Mouse (Mus musculus) liver, embryonic 14.5 days (tissue): ENCODE results near the gene Prr18. TPM values are rescaled to one million over a fixed set of nuclear protein-coding genes. Genes with fewer than 3 reads are reported as not detected.
A peak's percentile ranks its signal among the peaks of the same experiment; 100 is the strongest.

Experiments used
- ATAC-seq: fragments of 200-750 bp; cut with Nextera tagmentation; 2 replicates; pipeline ENCODE4 v1.8.0; 2017; ENCODE audit warnings: moderate number of reproducible peaks, mild to moderate bottlenecking, moderate library complexity; ENCODE audit not compliant: insufficient read depth
- DNase-seq, 3 experiments: peaks; one replicate each; pipeline ENCODE4 v3.0.0-alpha.2; 2012 to 2013; ENCODE audit warnings: low read depth in 3 of 3, low spot score in 3 of 3
- H3K27ac ChIP-seq: fragments of 300-500 bp; sonication (generic); 2 replicates; pipeline ENCODE4 v1.5.1; 2014; ENCODE audit warnings: moderate library complexity, mild to moderate bottlenecking, control low read depth, inconsistent platforms
- H3K27me3 ChIP-seq: fragments of 300-500 bp; sonication (generic); 2 replicates; pipeline ENCODE4 v1.6.1; 2014; ENCODE audit warnings: mild to moderate bottlenecking, low read length, moderate library complexity; ENCODE audit not compliant: control insufficient read depth, insufficient read depth
- H3K36me3 ChIP-seq: fragments of 300-500 bp; sonication (generic); replicated peaks from 2 replicates; pipeline ENCODE4 v1.6.1; 2014; ENCODE audit warnings: low read depth; ENCODE audit not compliant: control insufficient read depth, insufficient read depth
- H3K4me1 ChIP-seq, 2 experiments: fragments of 200-500 bp in 1 of 2; fragments of 300-500 bp in 1 of 2; sonication (generic) in 1 of 2; replicated peaks; 2 replicates each; pipeline ENCODE4 v1.6.1; 2012 to 2014; ENCODE audit warnings: antibody characterized with exemption in 1 of 2, inconsistent platforms in 1 of 2, low read length in 1 of 2; ENCODE audit not compliant: control insufficient read depth in 2 of 2, insufficient read depth in 2 of 2
- H3K4me2 ChIP-seq: fragments of 300-500 bp; sonication (generic); 2 replicates; pipeline ENCODE4 v1.6.1; 2014; ENCODE audit warnings: low read depth, mild to moderate bottlenecking, control low read depth, moderate library complexity
- H3K4me3 ChIP-seq, 2 experiments: fragments of 200-500 bp in 1 of 2; fragments of 300-500 bp in 1 of 2; sonication (generic) in 1 of 2; 2 replicates each; pipeline ENCODE4 v1.5.1; 2012 to 2014; ENCODE audit warnings: low read depth in 2 of 2, low read length in 2 of 2, mild to moderate bottlenecking in 2 of 2, control low read depth in 1 of 2, inconsistent platforms in 1 of 2, moderate library complexity in 1 of 2; ENCODE audit not compliant: insufficient read depth in 1 of 2
- H3K9ac ChIP-seq: fragments of 300-500 bp; sonication (generic); replicated peaks from 2 replicates; pipeline ENCODE4 v1.6.1; 2014; ENCODE audit warnings: mild to moderate bottlenecking, control low read depth, moderate library complexity
- H3K9me3 ChIP-seq: fragments of 300-500 bp; sonication (generic); 2 replicates; pipeline ENCODE4 v1.6.1; 2016; ENCODE audit warnings: low read length, mixed read lengths; ENCODE audit not compliant: control insufficient read depth
- CTCF ChIP-seq: IDR thresholded peaks from 2 replicates; pipeline ENCODE4 v1.5.1; 2016; ENCODE audit warnings: antibody characterized with exemption, low read depth, control low read depth
- EP300 ChIP-seq: IDR thresholded peaks from 2 replicates; pipeline ENCODE4 v1.6.1; 2016; ENCODE audit warnings: antibody characterized with exemption, low read depth
- WGBS: fragments of 180-500 bp; shearing (Covaris S2); extraction: QIAGEN DNeasy Blood & Tissue Kit; methylation state at CpG from one replicate; pipeline ENCODE4 v1.1.7; 2014; ENCODE audit not compliant: insufficient replicate concordance; 5-methylcytosine and 5-hydroxymethylcytosine counted together
- polyA plus RNA-seq, 2 experiments: library from polyadenylated mRNA; depleted of rRNA in 1 of 2; stranded (reverse) in 1 of 2; unstranded in 1 of 2; fragments of >200 nt; fragmentation: Nextera tagmentation in 1 of 2; extraction: Ambion mirVana in 1 of 2; gene quantifications; 2 replicates each; pipeline versions ENCODE4 v1.2.1 to v1.2.3; 2012 to 2014

Prr18 gene
- polyA plus RNA-seq, 2 experiments = 0.03 TPM; not detected in 1

DNA sequence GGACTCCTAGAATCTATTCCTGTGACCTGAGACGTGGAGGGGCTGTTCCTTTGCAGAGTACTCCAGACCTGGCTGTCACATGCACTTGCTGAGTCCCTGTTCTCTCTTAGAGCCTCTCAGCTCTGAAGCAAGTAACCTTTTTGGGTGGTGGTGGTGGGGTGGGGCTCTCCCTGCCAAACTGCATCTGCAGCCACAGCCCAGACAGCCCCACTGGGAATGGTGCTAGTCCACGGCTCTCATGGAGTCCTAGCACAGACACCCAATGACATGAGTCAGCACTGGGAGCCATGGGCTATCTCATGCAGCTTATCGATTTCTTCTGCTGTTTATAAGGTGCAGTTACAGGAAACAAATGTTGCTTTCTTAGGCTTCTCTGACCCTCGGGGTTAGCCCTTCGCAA is 39.5 kb upstream of the Prr18 start:
- H3K4me2 ChIP-seq = no peak overlapping the region
- ATAC-seq (no peak), DNase-seq (no peak)
- H3K27ac ChIP-seq = no peak overlapping the region
- no peak overlapping the region for H3K9ac ChIP-seq
- H3K4me1 ChIP-seq = no peaks in the 10 kb centered on the region
- no peaks in the 10 kb centered on the region for H3K9me3 ChIP-seq
- WGBS = 68% methylated on average over 5 of the region's 5 CpGs
- TF ChIP-seq CTCF = no peak
- TF ChIP-seq EP300 = no peak
- H3K4me3 ChIP-seq = no peak overlapping the region
- H3K27me3 ChIP-seq = no peaks in the 10 kb centered on the region
- no peaks in the 10 kb centered on the region for H3K36me3 ChIP-seq

DNA sequence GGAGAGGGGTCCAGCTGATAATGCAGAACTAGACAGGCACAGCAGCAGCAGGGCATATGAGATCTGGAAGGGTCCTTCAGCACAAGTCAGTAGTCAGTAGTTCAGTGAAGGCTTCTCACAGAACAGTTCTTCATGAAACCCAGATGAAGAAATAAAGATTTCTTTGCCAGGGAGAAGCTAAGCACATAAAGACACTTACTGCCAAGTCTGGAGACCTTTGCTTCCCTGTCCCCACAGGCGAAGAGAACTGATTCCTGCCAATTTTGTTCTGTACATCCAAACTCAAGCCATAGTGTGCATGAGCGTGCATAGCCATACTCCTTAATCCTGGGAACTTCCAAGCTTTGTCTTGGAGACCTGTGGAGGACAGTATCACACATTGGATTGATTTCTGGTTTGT is 39.0 kb upstream of the Prr18 start:
- 80% methylated on average over 2 of the region's 2 CpGs for WGBS

DNA sequence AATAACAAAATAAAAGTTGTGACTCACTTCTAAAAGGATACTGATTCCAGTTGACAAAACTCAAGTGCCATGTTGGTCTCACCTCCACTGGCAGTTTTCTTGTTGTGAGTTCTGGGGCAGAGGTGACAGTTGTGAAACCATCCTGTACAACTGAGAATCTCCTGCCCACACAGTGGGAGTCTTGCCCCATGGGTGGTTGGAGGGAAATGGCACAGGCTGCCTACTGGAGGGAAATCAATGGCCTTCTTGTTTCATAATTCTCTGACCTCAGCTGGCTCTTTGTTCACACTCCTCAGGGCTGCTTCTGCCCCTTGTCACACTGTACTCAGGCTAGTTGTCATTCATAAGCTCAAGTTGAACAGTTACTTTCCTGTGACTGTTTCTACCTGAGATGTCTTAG is 37.7 kb upstream of the Prr18 start:
- H3K27ac ChIP-seq = no peak overlapping the region

More for the DNA sequence above, 39.0 kb upstream of the Prr18 start:
- no peak overlapping the region for H3K9ac ChIP-seq
- DNase-seq (no peak), ATAC-seq (no peak)
- no peak overlapping the region for H3K4me3 ChIP-seq
- H3K4me2 ChIP-seq = no peak overlapping the region
- H3K27me3 ChIP-seq = no peaks in the 10 kb centered on the region
- H3K9me3 ChIP-seq = no peaks in the 10 kb centered on the region
- H3K36me3 ChIP-seq = no peaks in the 10 kb centered on the region
- H3K27ac ChIP-seq = no peak overlapping the region
- no peak for TF ChIP-seq CTCF
- no peaks in the 10 kb centered on the region for H3K4me1 ChIP-seq

DNA sequence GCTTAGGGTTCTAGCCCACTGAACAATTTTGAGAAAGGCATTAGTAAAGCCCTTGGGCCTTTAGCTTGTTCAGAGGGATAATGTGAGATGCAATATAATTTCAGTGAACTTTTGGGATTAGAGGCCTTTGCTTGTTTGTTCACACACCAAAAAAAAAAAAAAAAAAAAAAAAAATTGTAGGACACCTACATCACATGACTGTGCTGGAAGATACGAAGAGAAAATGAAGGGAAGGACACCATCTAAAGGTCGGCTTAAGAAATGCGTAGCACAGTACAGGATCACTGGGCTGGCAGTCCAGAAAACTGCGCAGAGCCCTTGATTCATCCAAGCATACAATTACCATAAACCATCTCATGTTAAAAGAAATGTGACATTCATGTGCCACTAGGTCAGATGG is 35.7 kb upstream of the Prr18 start:
- Histone ChIP-seq H3K9ac (no peak overlapping the region), H3K4me3 (no peak overlapping the region), H3K27me3 (no peaks in the 10 kb centered on the region), H3K36me3 (no peaks in the 10 kb centered on the region), H3K9me3 (no peaks in the 10 kb centered on the region), H3K4me2 (no peak overlapping the region), H3K4me1 (no peaks in the 10 kb centered on the region), H3K27ac (no peak overlapping the region)
- peak; percentile 5; the same call in 1 of the 2 replicates for TF ChIP-seq CTCF
- no peak for TF ChIP-seq EP300
- ATAC-seq = no peak
- 59% methylated on average over 4 of the region's 4 CpGs for WGBS
- DNase-seq = no peak

More for the DNA sequence above, 37.7 kb upstream of the Prr18 start:
- H3K4me3 ChIP-seq = no peak overlapping the region
- no peak overlapping the region for H3K9ac ChIP-seq
- H3K9me3 ChIP-seq = no peaks in the 10 kb centered on the region
- H3K36me3 ChIP-seq = no peaks in the 10 kb centered on the region
- TF ChIP-seq EP300 = no peak
- DNase-seq (no peak), ATAC-seq (no peak)
- no peak overlapping the region for H3K4me2 ChIP-seq
- H3K27me3 ChIP-seq = no peaks in the 10 kb centered on the region
- no peaks in the 10 kb centered on the region for H3K4me1 ChIP-seq

DNA sequence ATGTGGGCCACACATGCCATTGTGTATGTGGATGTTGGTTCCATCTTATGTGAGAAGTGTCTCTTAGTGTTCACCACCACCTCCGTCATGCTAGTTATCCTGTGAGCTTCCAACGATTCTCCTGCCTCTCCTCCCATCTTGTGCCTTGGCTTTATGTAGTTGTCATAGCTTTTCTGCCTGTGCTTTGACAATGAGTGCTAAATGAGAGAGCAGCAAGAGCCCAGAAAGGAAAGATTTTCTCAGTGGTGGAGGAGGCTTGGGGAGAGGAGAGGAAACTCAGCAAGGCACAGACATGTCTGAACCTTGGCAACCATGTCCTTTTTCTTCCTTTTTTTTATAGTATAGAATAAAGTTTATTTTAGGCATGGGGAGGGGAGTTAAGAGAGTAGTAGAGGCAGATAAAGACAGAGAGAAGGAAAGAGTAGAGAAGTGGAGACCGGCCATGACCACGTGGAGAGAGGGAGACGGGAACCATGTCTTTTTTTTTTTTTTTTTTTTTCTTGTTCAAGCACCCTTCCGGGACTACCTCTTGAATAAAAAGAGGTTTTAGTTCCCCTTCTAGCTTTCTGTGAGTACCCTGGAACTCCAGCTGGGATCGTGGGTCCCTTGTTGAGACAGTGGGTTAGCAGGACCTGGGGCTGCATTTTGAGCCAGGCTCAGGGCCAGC is 34.4 kb upstream of the Prr18 start:
- Histone ChIP-seq H3K4me3 (no peak overlapping the region), H3K9ac (no peak overlapping the region), H3K27ac (no peak overlapping the region), H3K4me2 (no peak overlapping the region), H3K4me1 (no peaks in the 10 kb centered on the region), H3K9me3 (no peaks in the 10 kb centered on the region), H3K27me3 (no peaks in the 10 kb centered on the region), H3K36me3 (no peaks in the 10 kb centered on the region)
- TF ChIP-seq EP300 = no peak
- no peak for TF ChIP-seq CTCF
- 49% methylated on average over 7 of the region's 7 CpGs for WGBS
- DNase-seq = no peak
- ATAC-seq = no peak
